Mouse (Mus musculus): ENCODE data around the gene Xxylt1. TPM values are rescaled to one million over a fixed set of nuclear protein-coding genes. Genes with fewer than 3 reads are reported as not detected.
A peak's percentile ranks its signal among the peaks of the same experiment; 100 is the strongest.

Gene Xxylt1
- polyA plus RNA-seq, 1 experiment = 2.2 TPM

DNA sequence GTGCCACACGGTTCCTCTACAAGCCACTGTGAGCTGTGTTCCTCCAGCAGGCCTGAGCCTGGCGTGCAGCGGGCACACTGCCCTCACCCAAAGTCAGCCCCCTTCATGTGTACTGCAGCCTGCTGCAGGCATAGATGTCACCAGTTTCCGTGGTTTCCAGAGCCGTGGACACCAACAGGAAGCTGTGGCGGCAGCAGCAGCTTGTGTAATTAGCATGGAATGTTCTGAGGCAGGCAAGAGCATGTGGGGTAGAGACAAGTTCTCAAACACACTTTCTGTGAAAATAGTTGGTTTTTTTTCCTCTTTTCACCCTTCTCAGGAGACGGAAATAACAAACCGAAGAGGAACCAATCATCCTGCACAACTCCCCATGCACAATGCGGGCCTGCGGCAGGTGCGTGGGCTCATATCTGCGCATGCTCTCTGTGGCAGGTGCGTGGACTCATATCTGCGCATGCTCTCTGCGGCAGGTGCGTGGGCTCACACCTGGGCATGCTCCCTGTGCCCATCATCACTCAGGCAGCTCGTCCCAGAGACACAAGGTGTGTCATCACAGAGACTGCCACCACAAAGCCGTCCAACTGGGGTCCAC is 109.2 kb downstream of the Xxylt1 start:
- Histone ChIP-seq H3K4me3 (replicated peaks) (peak overlapping the region; percentile 88), H3K36me3 (replicated peaks; ENCODE audit: low read length) (peaks cover 6% of the 10 kb centered on the region), H3K4me1 (peaks cover 100% of the 10 kb centered on the region), H3K9me3 (no peaks in the 10 kb centered on the region), H3K27me3 (replicated peaks) (no peaks in the 10 kb centered on the region)
- no peak for TF ChIP-seq GATA1 (IDR thresholded peaks at IDR 0.05; ENCODE audit: borderline replicate concordance, low read length)
- TF ChIP-seq FLI1 (IDR thresholded peaks at IDR 0.05; ENCODE audit: low read length) = peak; percentile 69; the same call in 1 of the 2 replicates

DNA sequence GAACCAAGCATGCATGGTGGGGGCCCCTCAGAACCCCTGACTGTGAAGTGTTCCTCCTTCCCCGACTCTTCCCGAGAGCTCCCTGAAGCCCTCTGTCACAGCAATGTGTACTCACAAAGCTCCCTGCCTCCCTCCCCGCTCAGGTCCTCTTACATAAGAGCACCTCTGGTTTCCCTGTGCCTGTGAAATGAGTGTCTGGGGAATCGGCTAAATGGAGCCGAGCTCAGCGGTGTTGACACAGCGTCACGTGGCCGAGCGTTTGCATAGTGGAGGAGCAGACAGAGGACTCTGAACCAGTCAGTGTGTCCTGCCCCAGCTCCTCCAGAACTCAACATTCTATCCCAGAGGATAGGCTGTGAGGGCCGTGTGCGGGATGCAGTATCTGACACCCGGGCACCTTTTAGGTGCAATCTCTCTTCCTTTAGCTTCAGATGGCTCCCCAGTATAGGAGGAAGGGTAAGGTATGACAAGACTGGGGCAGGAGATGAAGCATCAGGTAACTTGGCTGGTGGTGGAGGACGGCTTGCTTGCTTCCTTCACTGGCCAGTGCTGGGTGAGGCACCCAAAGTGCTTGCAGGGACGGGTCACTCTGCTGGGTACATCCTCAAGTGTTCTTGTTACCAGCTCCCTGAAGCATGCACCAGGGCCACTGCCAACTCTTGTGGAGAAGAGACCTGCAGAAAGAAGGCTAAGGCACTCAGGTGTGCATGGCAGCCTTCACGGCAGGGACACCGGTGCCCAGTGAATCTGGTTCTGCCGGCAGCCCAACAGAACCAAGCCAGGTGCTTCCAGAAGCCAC is 111.8 kb downstream of the Xxylt1 start:
- Histone ChIP-seq H3K36me3 (replicated peaks; ENCODE audit: low read length) (peaks cover 6% of the 10 kb centered on the region), H3K27me3 (replicated peaks) (no peaks in the 10 kb centered on the region), H3K9me3 (no peaks in the 10 kb centered on the region), H3K4me1 (peaks cover 88% of the 10 kb centered on the region), H3K4me3 (replicated peaks) (peak overlapping the region; percentile 4)
- TF ChIP-seq FLI1 (IDR thresholded peaks at IDR 0.05; ENCODE audit: low read length) = no peak
- TF ChIP-seq GATA1 (IDR thresholded peaks at IDR 0.05; ENCODE audit: borderline replicate concordance, low read length) = no peak

DNA sequence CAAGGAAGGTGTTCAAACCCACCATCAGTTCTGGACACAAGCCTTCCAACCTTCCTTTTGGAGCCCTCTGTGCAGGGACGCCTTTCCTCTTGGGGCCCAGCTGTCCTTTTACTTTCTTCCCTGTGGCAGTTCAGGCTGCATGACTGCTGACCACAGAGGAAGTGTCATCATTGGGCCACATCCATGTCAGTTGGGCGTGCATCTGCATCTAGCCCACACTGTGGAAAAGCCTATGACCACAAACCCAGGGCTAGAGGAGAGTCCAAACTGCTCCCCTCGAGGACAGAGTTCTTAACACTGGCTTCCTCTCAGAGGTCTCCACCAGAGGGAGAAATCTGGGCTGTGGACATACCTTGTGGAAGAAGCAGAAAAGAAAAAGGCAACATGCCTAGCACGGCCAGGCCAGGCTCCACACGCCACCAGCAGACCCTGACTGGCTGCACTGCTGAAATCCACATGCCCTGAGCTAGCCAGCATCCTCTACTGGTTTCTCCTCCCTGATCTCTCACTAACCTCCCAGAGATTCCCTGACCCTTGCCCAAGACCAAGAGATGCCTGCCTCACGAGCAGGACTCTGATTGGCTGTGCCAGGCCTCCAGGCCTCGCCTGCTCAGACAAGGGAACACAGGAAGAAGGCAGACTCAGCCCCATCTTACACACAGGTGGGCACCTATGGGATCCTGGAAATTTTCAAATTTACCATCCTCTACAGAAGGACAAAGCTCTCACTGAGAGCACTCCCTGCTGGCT is 112.7 kb downstream of the Xxylt1 start:
- peak overlapping the region; percentile 81 for H3K4me3 ChIP-seq (replicated peaks)
- no peaks in the 10 kb centered on the region for H3K9me3 ChIP-seq
- H3K4me1 ChIP-seq = peaks cover 88% of the 10 kb centered on the region
- H3K36me3 ChIP-seq (replicated peaks; ENCODE audit: low read length) = peaks cover 6% of the 10 kb centered on the region
- TF ChIP-seq FLI1 (IDR thresholded peaks at IDR 0.05; ENCODE audit: low read length) (no peak), GATA1 (IDR thresholded peaks at IDR 0.05; ENCODE audit: borderline replicate concordance, low read length) (no peak)
- H3K27me3 ChIP-seq (replicated peaks) = no peaks in the 10 kb centered on the region

DNA sequence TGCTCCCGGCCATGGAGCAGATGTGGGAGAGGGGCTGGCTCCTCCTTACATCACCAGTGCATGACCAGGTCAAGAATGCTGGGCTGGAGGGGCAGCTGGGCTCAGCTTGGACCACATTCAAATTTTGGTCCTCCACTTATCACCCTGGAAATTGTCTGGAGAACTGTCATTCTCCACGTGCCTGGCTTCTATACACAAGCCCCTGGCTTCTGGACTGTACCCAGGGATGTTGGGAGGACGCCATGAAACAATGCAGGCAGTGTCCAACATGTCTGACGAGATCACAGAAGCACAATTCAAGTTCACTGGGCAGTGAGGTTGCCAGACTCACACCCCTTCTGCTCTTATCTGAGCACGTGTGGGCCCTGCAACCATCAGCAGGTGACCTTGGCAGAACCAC is 114.5 kb downstream of the Xxylt1 start:
- Histone ChIP-seq H3K36me3 (replicated peaks; ENCODE audit: low read length) (peaks cover 8% of the 10 kb centered on the region), H3K4me3 (replicated peaks) (no peak overlapping the region), H3K9me3 (no peaks in the 10 kb centered on the region), H3K4me1 (peaks cover 87% of the 10 kb centered on the region), H3K27me3 (replicated peaks) (no peaks in the 10 kb centered on the region)
- TF ChIP-seq FLI1 (IDR thresholded peaks at IDR 0.05; ENCODE audit: low read length) (no peak), GATA1 (IDR thresholded peaks at IDR 0.05; ENCODE audit: borderline replicate concordance, low read length) (no peak)

DNA sequence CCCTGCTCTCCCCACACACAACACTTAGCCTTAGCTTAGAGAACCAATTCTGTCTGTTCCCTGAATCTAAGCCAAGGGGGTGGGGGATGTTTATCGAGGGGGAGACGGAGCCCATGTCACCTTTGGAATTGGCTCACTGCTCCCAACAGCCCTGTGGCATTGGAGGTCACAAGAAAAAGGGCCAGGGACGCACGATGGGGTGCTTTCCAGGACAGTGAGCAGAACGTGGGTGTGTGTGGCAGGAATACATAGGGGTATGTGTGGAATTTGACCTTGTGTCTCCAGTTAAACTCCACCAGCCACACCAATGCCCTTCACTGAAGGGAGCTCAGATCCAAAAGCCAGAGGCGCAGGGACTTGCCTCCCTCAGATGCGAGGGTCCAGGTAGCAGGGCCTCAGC is 116.3 kb downstream of the Xxylt1 start:
- H3K27me3 ChIP-seq (replicated peaks) = no peaks in the 10 kb centered on the region
- no peaks in the 10 kb centered on the region for H3K9me3 ChIP-seq
- no peak for TF ChIP-seq GATA1 (IDR thresholded peaks at IDR 0.05; ENCODE audit: borderline replicate concordance, low read length)
- TF ChIP-seq FLI1 (IDR thresholded peaks at IDR 0.05; ENCODE audit: low read length) = no peak
- H3K4me3 ChIP-seq (replicated peaks) = no peak overlapping the region
- peaks cover 86% of the 10 kb centered on the region for H3K4me1 ChIP-seq
- H3K36me3 ChIP-seq (replicated peaks; ENCODE audit: low read length) = peaks cover 12% of the 10 kb centered on the region

DNA sequence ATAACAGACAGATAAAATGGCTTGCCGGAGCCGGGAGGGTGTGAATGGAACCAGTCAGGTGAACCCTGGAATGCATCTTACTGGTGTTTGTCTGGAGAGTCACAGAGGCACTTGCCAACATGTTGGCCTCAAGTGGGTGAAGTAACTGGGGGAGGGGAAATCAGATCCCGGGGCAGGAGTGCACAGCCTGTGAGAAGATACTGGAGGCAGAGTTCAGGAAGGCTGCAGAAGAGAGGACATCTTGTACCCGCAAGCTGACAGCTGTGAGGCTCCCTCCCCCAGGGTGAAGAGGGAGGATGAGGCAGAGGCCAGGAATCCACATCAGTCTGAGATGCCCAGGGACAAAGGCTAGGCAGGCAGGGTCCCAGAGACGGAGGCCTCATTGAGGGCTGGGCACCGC is 116.8 kb downstream of the Xxylt1 start:
- TF ChIP-seq GATA1 (IDR thresholded peaks at IDR 0.05; ENCODE audit: borderline replicate concordance, low read length) (no peak), FLI1 (IDR thresholded peaks at IDR 0.05; ENCODE audit: low read length) (no peak)
- no peaks in the 10 kb centered on the region for H3K9me3 ChIP-seq
- peaks cover 86% of the 10 kb centered on the region for H3K4me1 ChIP-seq
- peaks cover 8% of the 10 kb centered on the region for H3K36me3 ChIP-seq (replicated peaks; ENCODE audit: low read length)
- H3K27me3 ChIP-seq (replicated peaks) = no peaks in the 10 kb centered on the region
- no peak overlapping the region for H3K4me3 ChIP-seq (replicated peaks)

DNA sequence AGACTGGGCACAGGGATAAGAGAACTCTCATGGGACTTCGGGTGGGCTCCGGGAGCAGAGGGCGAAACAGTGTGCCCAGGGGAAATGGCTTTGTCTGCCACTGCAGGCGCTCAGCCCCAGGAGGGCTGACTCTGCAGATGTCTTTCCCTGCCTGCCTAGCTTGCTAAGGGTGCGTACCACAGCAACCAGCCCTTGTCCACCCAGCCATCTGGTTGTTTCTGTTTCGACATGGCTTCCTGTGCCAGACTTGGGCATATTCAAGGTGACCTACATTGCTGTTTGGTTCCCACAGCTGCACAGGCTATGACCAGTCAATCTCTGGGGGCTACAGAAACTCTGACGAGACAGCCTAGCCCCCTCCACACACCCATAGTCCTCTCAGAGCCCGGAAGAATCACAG is 118.7 kb downstream of the Xxylt1 start:
- peaks cover 70% of the 10 kb centered on the region for H3K4me1 ChIP-seq
- no peak overlapping the region for H3K4me3 ChIP-seq (replicated peaks)
- no peaks in the 10 kb centered on the region for H3K27me3 ChIP-seq (replicated peaks)
- no peaks in the 10 kb centered on the region for H3K9me3 ChIP-seq
- peaks cover 7% of the 10 kb centered on the region for H3K36me3 ChIP-seq (replicated peaks; ENCODE audit: low read length)
- TF ChIP-seq FLI1 (IDR thresholded peaks at IDR 0.05; ENCODE audit: low read length) = no peak
- TF ChIP-seq GATA1 (IDR thresholded peaks at IDR 0.05; ENCODE audit: borderline replicate concordance, low read length) = no peak

DNA sequence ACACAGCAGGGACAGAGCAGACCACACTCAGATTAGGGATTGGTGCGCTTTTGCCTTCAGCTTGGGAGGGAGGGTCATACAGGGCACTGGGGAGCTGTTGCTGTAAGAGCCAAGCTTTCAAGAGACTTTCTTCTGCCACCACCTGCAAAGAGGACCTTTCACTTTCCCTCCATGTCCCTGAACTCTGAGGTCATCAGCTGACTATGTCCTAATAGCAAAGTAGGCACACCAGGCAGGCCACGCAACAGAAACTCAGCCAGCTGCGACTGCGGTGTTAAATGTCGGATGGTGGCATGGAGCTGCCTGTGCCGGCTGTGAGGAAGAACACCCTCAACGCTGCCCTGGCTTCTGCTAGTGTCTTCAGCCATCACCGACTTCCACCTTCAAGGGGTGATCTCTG is 120.1 kb downstream of the Xxylt1 start:
- TF ChIP-seq GATA1 (IDR thresholded peaks at IDR 0.05; ENCODE audit: borderline replicate concordance, low read length) (no peak), FLI1 (IDR thresholded peaks at IDR 0.05; ENCODE audit: low read length) (no peak)
- no peaks in the 10 kb centered on the region for H3K27me3 ChIP-seq (replicated peaks)

DNA sequence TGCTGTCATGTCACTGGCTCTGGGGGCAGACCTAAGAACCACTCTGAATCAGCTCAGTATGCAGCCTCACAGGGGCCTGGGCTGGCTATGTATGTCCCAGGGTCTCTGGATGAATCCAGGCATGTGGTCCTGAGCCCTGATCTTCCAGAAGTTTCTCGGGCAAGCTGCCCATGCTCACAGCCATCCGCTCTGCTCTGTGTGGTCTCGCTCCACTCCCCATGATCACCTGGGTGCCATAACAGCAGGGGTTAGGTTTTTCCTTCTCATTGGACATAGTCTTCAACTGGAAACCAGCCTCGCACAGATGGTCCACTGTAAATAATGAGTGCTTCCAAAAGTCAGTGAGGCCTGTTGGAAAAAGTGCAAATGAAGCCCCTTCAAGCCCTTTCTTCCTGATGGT is 121.0 kb downstream of the Xxylt1 start:
- Histone ChIP-seq H3K36me3 (replicated peaks; ENCODE audit: low read length) (peaks cover 22% of the 10 kb centered on the region), H3K4me1 (peaks cover 59% of the 10 kb centered on the region), H3K4me3 (replicated peaks) (no peak overlapping the region), H3K9me3 (no peaks in the 10 kb centered on the region), H3K27me3 (replicated peaks) (no peaks in the 10 kb centered on the region)
- TF ChIP-seq GATA1 (IDR thresholded peaks at IDR 0.05; ENCODE audit: borderline replicate concordance, low read length) (no peak), FLI1 (IDR thresholded peaks at IDR 0.05; ENCODE audit: low read length) (no peak)

More for the DNA sequence above, 120.1 kb downstream of the Xxylt1 start:
- no peaks in the 10 kb centered on the region for H3K9me3 ChIP-seq
- no peak overlapping the region for H3K4me3 ChIP-seq (replicated peaks)
- H3K4me1 ChIP-seq = peaks cover 59% of the 10 kb centered on the region
- H3K36me3 ChIP-seq (replicated peaks; ENCODE audit: low read length) = peaks cover 18% of the 10 kb centered on the region

DNA sequence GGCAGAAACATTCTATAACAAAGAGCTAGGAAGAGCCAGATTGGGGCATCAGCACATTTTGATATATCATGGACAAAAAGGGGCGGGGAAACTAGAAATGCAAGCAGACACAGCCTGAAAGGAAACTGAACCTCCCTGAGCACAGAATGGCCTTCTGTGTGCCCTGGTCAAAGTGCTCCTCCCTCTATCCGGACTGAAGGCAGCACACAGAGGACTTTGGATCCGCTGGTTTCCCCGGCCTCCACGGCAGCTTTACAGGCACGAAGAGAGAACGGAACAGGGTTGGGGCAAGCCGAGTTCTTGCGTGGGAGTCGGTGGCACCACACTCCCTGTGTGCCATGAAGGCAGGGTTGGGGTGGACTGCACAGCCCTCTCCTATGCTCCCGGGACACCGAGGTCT is 121.5 kb downstream of the Xxylt1 start:
- Histone ChIP-seq H3K9me3 (no peaks in the 10 kb centered on the region), H3K36me3 (replicated peaks; ENCODE audit: low read length) (peaks cover 22% of the 10 kb centered on the region), H3K4me3 (replicated peaks) (no peak overlapping the region), H3K4me1 (peaks cover 54% of the 10 kb centered on the region), H3K27me3 (replicated peaks) (no peaks in the 10 kb centered on the region)
- TF ChIP-seq FLI1 (IDR thresholded peaks at IDR 0.05; ENCODE audit: low read length) (no peak), GATA1 (IDR thresholded peaks at IDR 0.05; ENCODE audit: borderline replicate concordance, low read length) (no peak)

Data from megakaryocyte, embryonic 14.5 days (primary cell).